Mouse (Mus musculus) 416B (cell line): ENCODE measurements around the gene Trim2.

Experiments used
- DNase-seq: peaks from one replicate; pipeline ENCODE4 v3.0.0; 2011; ENCODE audit warnings: low read depth

The Trim2 gene

GRCm38 (mm10) chr3:84254520-84254878 is 52.2 kb downstream of the Trim2 start:
- no peak for DNase-seq

- no peak for DNase-seq
Measured at GRCm38 (mm10) chr3:84253655-84254519, 52.8 kb downstream of the Trim2 start.

GRCm38 (mm10) chr3:84252776-84253654 is 53.7 kb downstream of the Trim2 start:
- no peak for DNase-seq

- no peak for DNase-seq
Measured at GRCm38 (mm10) chr3:84251721-84252120, 55.0 kb downstream of the Trim2 start.

GRCm38 (mm10) chr3:84250275-84250674 is 56.4 kb downstream of the Trim2 start:
- DNase-seq, result no peak

GRCm38 (mm10) chr3:84247789-84248188 is 58.9 kb downstream of the Trim2 start:
- DNase-seq, result no peak

GRCm38 (mm10) chr3:84246421-84246861 is 60.2 kb downstream of the Trim2 start:
- no peak for DNase-seq

GRCm38 (mm10) chr3:84243116-84243515 is 63.6 kb downstream of the Trim2 start:
- no peak for DNase-seq

GRCm38 (mm10) chr3:84242497-84242896 is 64.2 kb downstream of the Trim2 start:
- DNase-seq, result no peak

GRCm38 (mm10) chr3:84241098-84241497 is 65.6 kb downstream of the Trim2 start:
- DNase-seq, result no peak

GRCm38 (mm10) chr3:84235420-84236304 is 71.0 kb downstream of the Trim2 start:
- no peak for DNase-seq

GRCm38 (mm10) chr3:84234562-84234961 is 72.1 kb downstream of the Trim2 start:
- no peak for DNase-seq

GRCm38 (mm10) chr3:84233663-84234415 is 72.8 kb downstream of the Trim2 start:
- DNase-seq, result no peak

GRCm38 (mm10) chr3:84232312-84232711 is 74.4 kb downstream of the Trim2 start:
- DNase-seq, result no peak

- DNase-seq, result peak; percentile 6
Measured at GRCm38 (mm10) chr3:84230988-84231387, 75.7 kb downstream of the Trim2 start.

- no peak for DNase-seq
Measured at GRCm38 (mm10) chr3:84228911-84229310, 77.8 kb downstream of the Trim2 start.

- peak; percentile 92 for DNase-seq
Measured at GRCm38 (mm10) chr3:84228203-84228870, 78.3 kb downstream of the Trim2 start.

GRCm38 (mm10) chr3:84227628-84228027 is 79.0 kb downstream of the Trim2 start:
- DNase-seq, result no peak

GRCm38 (mm10) chr3:84224982-84225381 is 81.7 kb downstream of the Trim2 start:
- DNase-seq, result peak; percentile 11

GRCm38 (mm10) chr3:84220748-84221147 is 85.9 kb downstream of the Trim2 start:
- no peak for DNase-seq

- no peak for DNase-seq
Measured at GRCm38 (mm10) chr3:84220326-84220725, 86.4 kb downstream of the Trim2 start.
